Mouse (Mus musculus) common myeloid progenitor, adult 5-6 weeks (primary cell): ENCODE results near the gene Slc35a5. TPM values are rescaled to one million over a fixed set of nuclear protein-coding genes. Genes with fewer than 3 reads are reported as not detected.

Experiments used
- ATAC-seq: replicated peaks from 2 replicates; pipeline ENCODE4 v1.8.0; 2016; ENCODE audit warnings: low read depth, mild to moderate bottlenecking, moderate TSS enrichment, inconsistent platforms; ENCODE audit not compliant: poor library complexity, severe bottlenecking
- total RNA-seq: library from RNA; stranded (forward); fragments of 200-1000, 187-1606 nt; gene quantifications from 2 replicates; pipeline ENCODE4 v1.2.3, GENCODE M21; 2017

Gene Slc35a5
- total RNA-seq: 11.1 and 12.7 TPM in 2 replicates

GRCm38 (mm10) chr16:45158522-45159388 lies at the start of gene Slc35a5, which contains the start of gene Atg3:
Slc35a5 (minus strand) TSS chr16:45158706.
Atg3 (plus strand) TSS chr16:45158785.
- ATAC-seq: peak; percentile 93

- no peak for ATAC-seq
Measured at GRCm38 (mm10) chr16:45204859-45205670, 46.6 kb upstream of the Slc35a5 start.

GRCm38 (mm10) chr16:45204438-45204837 lies 45.9 kb upstream of the Slc35a5 start:
- no peak for ATAC-seq

- peak; percentile 65 for ATAC-seq
Measured at GRCm38 (mm10) chr16:45201395-45201794, 42.9 kb upstream of the Slc35a5 start.

GRCm38 (mm10) chr16:45196816-45197215 lies 38.3 kb upstream of the Slc35a5 start:
- ATAC-seq: peak; percentile 84

GRCm38 (mm10) chr16:45192613-45193012 lies 34.1 kb upstream of the Slc35a5 start:
- ATAC-seq: peak; percentile 94

- ATAC-seq: no peak
Measured at GRCm38 (mm10) chr16:45181824-45182223, 23.3 kb upstream of the Slc35a5 start.

GRCm38 (mm10) chr16:45178552-45178951 lies 20.0 kb upstream of the Slc35a5 start:
- no peak for ATAC-seq

GRCm38 (mm10) chr16:45159389-45159716 lies 847 bp upstream of the Slc35a5 start:
- no peak for ATAC-seq

GRCm38 (mm10) chr16:45158136-45158521 lies 377 bp downstream of the Slc35a5 start:
- peak; percentile 65 for ATAC-seq

GRCm38 (mm10) chr16:45154741-45155250 lies 3.7 kb downstream of the Slc35a5 start:
- ATAC-seq: no peak

- peak; percentile 88 for ATAC-seq
Measured at GRCm38 (mm10) chr16:45148488-45149082, 9.9 kb downstream of the Slc35a5 start.

GRCm38 (mm10) chr16:45145119-45145518 lies 13.4 kb downstream of the Slc35a5 start:
- ATAC-seq: no peak

- peak; percentile 100 for ATAC-seq
Measured at GRCm38 (mm10) chr16:45142565-45142964, 15.9 kb downstream of the Slc35a5 start.

GRCm38 (mm10) chr16:45141711-45142110 lies 16.8 kb downstream of the Slc35a5 start:
- ATAC-seq: no peak

GRCm38 (mm10) chr16:45127936-45128710 lies 30.4 kb downstream of the Slc35a5 start:
- ATAC-seq: no peak

- ATAC-seq: no peak
Measured at GRCm38 (mm10) chr16:45124230-45125203, 34.0 kb downstream of the Slc35a5 start.

GRCm38 (mm10) chr16:45122571-45122970 lies 35.9 kb downstream of the Slc35a5 start:
- ATAC-seq: no peak
